Comparison of ENCODE assay signal across 18 mouse cellular contexts in genomic region chr7:145176750-145177589, GRCm38 (mm10). TPM values are rescaled to one million over a fixed set of nuclear protein-coding genes. Genes with fewer than 3 reads are reported as not detected.
DNase-seq lines count a peak whose midpoint lies in the region; ATAC-seq lines count a peak whose summit lies in the region.
"Had no signal": no experiment of that assay in that cellular context is flagged by ENCODE, and none has a peak within 500 bp of the region (broad histone marks: within the 10 kb centered on the region; RNA-seq: fewer than 3 reads in every experiment).

No protein-coding gene starts in this region.

- no peak overlapping the region; the same call in 1 of the 2 replicates for H3K4me2 ChIP-seq in forebrain, embryonic 12.5 days
- H3K4me2 ChIP-seq in forebrain, embryonic 16.5 days (ENCODE audit: low read length) = no peak overlapping the region
- H3K4me2 ChIP-seq in hindbrain, embryonic 13.5 days = no peak overlapping the region
- H3K4me2 ChIP-seq: liver, embryonic 13.5 days had no signal

- intact Hi-C loops in left cerebral cortex, postnatal 36 days (cut with DNase I) = no loop called here
- intact Hi-C loops in left cerebral cortex, postnatal 4 days (cut with DNase I) = no loop called here

- peaks cover 62% of the 10 kb centered on the region for H3K4me1 ChIP-seq in forebrain, embryonic 12.5 days
- H3K4me1 ChIP-seq in forebrain, embryonic 16.5 days (replicated peaks; ENCODE audit: control insufficient read depth, insufficient read depth, low read length) = peaks cover 22% of the 10 kb centered on the region
- peaks cover 40% of the 10 kb centered on the region for H3K4me1 ChIP-seq in hindbrain, embryonic 13.5 days (replicated peaks)
- H3K4me1 ChIP-seq: liver, embryonic 13.5 days had no signal

- H3K27me3 ChIP-seq in forebrain, embryonic 12.5 days = no peaks in the 10 kb centered on the region
- no peaks in the 10 kb centered on the region for H3K27me3 ChIP-seq in forebrain, embryonic 16.5 days (replicated peaks; ENCODE audit: control insufficient read depth, insufficient read depth, low read length)
- 0 out of 2 replicates have a peak, but pooled peaks cover 5% of the 10 kb centered on the region for H3K27me3 ChIP-seq in hindbrain, embryonic 13.5 days

- no peaks in the 10 kb centered on the region for H3K36me3 ChIP-seq in forebrain, embryonic 12.5 days (replicated peaks)
- H3K36me3 ChIP-seq in forebrain, embryonic 16.5 days (ENCODE audit: control insufficient read depth, insufficient read depth) = no peaks in the 10 kb centered on the region
- H3K36me3 ChIP-seq in hindbrain, embryonic 13.5 days = no peaks in the 10 kb centered on the region
- H3K36me3 ChIP-seq: liver, embryonic 13.5 days had no signal

- WGBS in forebrain, embryonic 12.5 days = 28% methylated on average over 15 of the region's 15 CpGs
- WGBS in forebrain, embryonic 16.5 days = 34% methylated on average over 15 of the region's 15 CpGs
- 30% methylated on average over 15 of the region's 15 CpGs for WGBS in hindbrain, embryonic 13.5 days

- peak overlapping the region; percentile 71 for H3K27ac ChIP-seq in forebrain, embryonic 12.5 days
- H3K27ac ChIP-seq in forebrain, embryonic 16.5 days (ENCODE audit: low read length) = no peak overlapping the region
- no peak overlapping the region for H3K27ac ChIP-seq in hindbrain, embryonic 13.5 days
- H3K27ac ChIP-seq: gastrocnemius, adult 2 months; liver, embryonic 13.5 days had no signal

- H3K9ac ChIP-seq in forebrain, embryonic 12.5 days = peak overlapping the region; percentile 12; the same call in 1 of the 2 replicates
- H3K9ac ChIP-seq in forebrain, embryonic 16.5 days (replicated peaks; ENCODE audit: low read depth, low read length) = no peak overlapping the region
- 0 out of 2 replicates have a peak overlapping the region, but pooled peaks have one; percentile 13 for H3K9ac ChIP-seq in hindbrain, embryonic 13.5 days
- H3K9ac ChIP-seq: liver, embryonic 13.5 days had no signal

- no peak for ATAC-seq in forebrain, embryonic 12.5 days (ENCODE audit: low FRiP score)
- ATAC-seq in forebrain, embryonic 16.5 days = no peak
- no peak for ATAC-seq in hindbrain, embryonic 13.5 days (ENCODE audit: low FRiP score)
- ATAC-seq: intestine, postnatal 0 days had no signal

- peak; percentile 23 to 34 for DNase-seq in left cerebral cortex, postnatal 36 days (ENCODE audit: low spot score in 2 of 2)
- DNase-seq in left cerebral cortex, postnatal 4 days = no peak
- peak; percentile 28 for DNase-seq in ES-CJ7 (ENCODE audit: low read depth, low spot score)
- no peak for DNase-seq in cerebellum, adult 11 months
- no peak for DNase-seq in lung, adult 18-20 months
- DNase-seq: adrenal gland, postnatal 25 days; cerebellum, adult 18-20 months; gastrocnemius, adult 2 months; liver, embryonic 13.5 days; lung, postnatal 4 days; right cerebral cortex, postnatal 14 days; thymus, postnatal 14 days had no signal

- H3K9me3 ChIP-seq in forebrain, embryonic 12.5 days = no peaks in the 10 kb centered on the region
- no peaks in the 10 kb centered on the region for H3K9me3 ChIP-seq in forebrain, embryonic 16.5 days (ENCODE audit: control insufficient read depth, low read length)
- no peaks in the 10 kb centered on the region for H3K9me3 ChIP-seq in hindbrain, embryonic 13.5 days
- H3K9me3 ChIP-seq: liver, embryonic 13.5 days had no signal

- no peak overlapping the region for H3K4me3 ChIP-seq in forebrain, embryonic 12.5 days (replicated peaks)
- H3K4me3 ChIP-seq in forebrain, embryonic 16.5 days (replicated peaks; ENCODE audit: low read length) = no peak overlapping the region
- no peak overlapping the region for H3K4me3 ChIP-seq in hindbrain, embryonic 13.5 days
- H3K4me3 ChIP-seq: gastrocnemius, adult 2 months; liver, embryonic 13.5 days had no signal

RNA-seq across cellular contexts. Expression of gene 1810010D01Rik, which starts 30.9 kb away (rescaled TPM):
- 0.59 and 0.91 TPM in 2 replicates for polyA plus RNA-seq in forebrain, embryonic 12.5 days (2016; fragmentation: Nextera tagmentation; extraction: Ambion mirVana)
- not detected in 2 replicates for polyA plus RNA-seq in forebrain, embryonic 16.5 days (2015; fragmentation: Nextera tagmentation; extraction: Ambion mirVana)
- total RNA-seq in left cerebral cortex, postnatal 36 days (2021) = under 1 TPM in 1 of 2 experiments, not detected in 1; 0.63 TPM
- not detected for total RNA-seq in left cerebral cortex, postnatal 4 days (2021)
- 0.38 TPM in 1 of 2 replicates, not detected in the other for polyA plus RNA-seq in hindbrain, embryonic 13.5 days (2015; fragmentation: Nextera tagmentation; extraction: Ambion mirVana)
- polyA plus RNA-seq: C2C12; heart, embryonic 14.5 days had no signal

Comparison
In these comparisons a context has a peak if more than half of its experiments do, and no peak if none do; other contexts are left out.
1. DNase-seq: peak in left cerebral cortex, postnatal 36 days (2 of 2) and ES-CJ7 (single experiment); none in left cerebral cortex, postnatal 4 days (single experiment), cerebellum, adult 11 months (single experiment) and lung, adult 18-20 months (0 of 2).